Mouse (Mus musculus) kidney, adult 18-20 months (tissue): Measurements from ENCODE around the gene Ksr1.
"Not testable (repeated sequence)": the region's sequence is repeated elsewhere in the genome, so short reads cannot be mapped to it uniquely, and the experiment has no call there.

ENCODE experiments used
- DNase-seq: peaks from one replicate; pipeline ENCODE4 v3.0.0; 2021

The Ksr1 gene

DNA sequence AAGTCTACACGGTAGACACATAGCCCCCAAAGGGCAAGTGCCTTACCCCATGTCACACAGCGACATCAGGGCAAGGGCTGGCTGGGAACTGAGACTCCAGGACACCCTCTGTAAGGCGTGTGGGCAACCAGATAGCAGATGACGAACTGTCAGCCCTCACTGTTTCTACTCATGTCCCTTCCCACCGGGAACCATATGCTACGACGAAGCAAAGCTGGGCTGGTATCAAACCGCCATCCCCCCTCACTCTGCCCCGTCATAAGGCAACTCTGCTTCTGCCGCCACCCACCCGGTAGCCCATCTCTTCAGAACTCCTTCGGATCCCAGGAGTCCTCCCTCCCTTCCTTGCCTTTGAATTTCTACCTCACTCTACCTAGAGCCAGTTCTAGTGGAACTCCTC, 108.7 kb downstream of the Ksr1 start:
- no peak for DNase-seq

DNA sequence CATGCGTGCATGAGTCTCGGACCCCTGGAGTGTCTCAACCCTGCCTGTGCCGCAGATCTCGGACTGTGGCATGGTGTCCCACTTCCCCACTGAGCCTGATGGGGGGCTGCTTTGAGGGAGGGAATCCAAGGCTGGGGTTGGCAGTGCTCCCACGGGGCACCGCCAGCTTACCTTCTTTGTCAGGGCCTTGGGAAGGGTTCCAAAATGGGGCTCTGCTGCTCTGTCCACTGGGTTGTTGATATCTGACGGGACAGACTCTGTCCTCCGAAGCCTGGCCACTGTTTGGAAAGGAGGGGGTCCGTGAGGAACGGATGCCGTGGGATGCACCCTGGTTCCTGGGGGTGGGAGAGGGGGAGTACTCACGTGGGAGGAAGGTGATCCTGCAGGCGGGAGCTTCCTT, 109.9 kb downstream of the Ksr1 start:
- DNase-seq = no peak

DNA sequence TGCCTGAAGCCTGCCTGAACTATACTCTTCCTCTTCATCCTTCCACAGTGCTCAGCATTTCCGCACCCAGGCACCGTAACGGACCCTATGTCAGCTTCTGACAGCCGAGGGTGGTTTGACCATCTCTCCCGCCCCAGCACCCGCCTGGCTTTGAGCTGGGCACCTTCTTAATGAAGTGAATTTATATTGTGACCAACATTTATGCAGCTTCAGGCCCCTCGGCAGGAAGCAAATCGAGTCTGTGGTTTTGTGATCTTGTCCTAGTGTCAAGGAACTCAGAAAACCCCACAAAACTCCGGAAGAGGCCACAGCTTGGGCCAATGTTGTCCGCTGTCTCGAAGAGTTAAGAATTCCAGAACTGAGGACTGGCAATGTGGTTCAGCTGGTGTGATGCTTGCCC, 112.6 kb downstream of the Ksr1 start:
- no peak for DNase-seq

DNA sequence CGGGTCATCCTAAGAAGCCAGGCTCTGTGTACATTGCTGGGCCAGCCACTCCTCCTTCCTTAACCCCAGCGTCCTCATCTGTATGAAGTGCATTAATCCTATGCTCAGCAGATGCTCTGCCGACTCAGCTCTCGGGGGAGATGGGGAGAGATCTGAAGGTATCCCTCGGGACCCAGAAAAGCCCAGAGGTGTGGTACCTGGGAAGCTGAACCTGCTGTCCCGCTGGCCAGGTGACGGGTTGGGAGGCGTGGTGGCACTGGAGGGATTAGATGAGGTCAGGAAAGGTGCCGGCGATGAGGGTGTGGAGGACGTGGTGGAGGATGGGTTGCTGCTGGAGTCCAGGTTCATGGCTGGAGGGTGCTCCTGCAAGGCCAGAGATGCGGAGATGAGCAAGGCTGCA, 113.2 kb downstream of the Ksr1 start:
- no peak for DNase-seq

DNA sequence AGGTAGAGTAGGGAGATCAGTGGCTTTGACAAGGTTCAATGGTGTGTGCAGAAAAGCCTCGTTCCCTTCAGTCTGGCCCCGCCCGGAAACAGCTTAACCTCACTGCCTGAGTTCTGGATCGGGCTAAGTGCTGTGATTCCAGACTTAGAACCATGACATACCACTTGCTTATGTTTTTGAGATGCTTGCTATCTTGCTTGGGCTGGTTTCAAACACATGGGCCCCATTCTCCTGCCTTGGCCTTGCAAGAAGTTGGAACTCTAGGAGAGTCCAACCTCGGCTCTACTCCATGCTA, 114.8 kb downstream of the Ksr1 start:
- no peak for DNase-seq

DNA sequence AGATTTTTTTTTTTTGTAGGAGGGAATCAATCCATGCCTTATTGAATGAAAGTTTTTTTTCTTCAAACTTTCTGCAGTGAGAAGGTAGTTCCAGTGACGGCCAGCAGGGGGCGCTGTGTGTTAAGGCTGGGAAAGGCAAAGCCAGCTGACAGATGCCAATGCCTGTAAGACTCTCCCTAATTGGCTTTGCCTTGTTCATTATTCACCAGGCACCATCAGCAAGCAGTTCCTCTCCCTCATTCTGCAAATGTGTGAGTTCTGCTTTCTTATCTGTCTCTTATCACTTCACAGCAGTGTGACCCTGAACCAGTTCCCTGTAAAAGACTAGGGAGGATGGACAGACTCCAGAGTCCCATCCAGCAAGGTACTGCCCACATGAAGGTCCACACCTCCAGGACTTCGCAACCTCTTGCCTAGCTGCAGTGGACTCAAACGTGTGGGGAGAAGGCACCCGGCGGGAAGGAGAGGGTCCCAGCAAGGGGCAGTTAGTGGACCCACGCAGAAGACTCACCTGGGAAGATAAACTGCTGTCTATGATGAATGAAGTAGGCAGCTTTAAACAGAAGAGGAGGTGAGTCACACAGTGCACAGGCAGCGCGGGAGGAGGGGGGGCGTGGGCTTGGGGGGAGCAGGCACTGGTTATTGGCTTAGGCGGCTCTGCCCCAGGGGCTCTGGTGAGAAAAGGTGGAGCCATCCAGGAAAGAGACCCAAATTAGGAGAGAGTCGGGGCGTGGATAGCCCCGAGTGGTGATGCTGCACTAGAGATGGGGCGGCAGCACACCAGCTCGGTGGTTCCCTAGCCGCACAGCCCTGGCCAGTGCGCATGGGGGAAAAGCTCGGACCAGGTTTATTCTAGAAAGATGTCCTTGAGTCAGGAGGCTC, 115.4 kb downstream of the Ksr1 start:
- peak; percentile 86 for DNase-seq

DNA sequence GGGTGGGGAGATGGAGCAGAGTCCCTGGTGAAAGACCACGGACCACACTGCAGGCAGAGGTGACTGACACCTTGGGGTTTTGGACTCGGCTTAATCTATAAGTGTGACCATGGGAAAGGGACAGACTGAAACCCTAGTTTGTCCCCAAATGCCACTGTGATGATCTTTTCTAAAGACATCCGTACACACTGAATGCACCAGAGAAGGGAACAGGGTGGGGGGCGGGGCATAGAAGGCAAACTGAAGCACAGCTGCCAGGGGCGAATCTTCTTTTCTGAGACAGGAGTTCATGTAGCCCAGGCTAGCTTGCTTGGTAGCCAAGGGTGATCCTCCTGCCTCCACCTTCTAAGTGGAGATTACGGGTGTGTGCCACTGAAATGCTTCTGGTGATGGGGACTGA, 122.5 kb downstream of the Ksr1 start:
- no peak for DNase-seq

DNA sequence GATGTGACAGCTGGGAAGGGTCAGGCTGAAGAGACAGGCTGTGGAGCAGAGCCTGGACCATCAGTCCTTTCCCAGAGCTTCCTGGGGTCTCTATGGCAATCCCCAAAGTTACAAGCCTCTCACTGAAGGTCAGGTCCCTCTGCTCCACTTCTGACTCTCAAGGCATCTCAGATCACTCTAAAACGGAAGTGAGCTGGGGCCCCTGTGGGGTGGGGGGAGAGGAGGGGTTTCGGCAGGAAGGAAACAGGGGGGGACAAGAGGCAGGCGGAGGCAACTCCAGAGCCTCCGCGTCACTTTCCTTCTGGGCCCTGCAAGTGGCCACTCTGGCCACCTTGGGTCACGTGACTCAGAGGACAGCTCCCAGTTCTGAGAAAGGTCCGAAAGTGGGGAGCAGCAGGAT, 122.9 kb downstream of the Ksr1 start:
- peak; percentile 12 for DNase-seq

DNA sequence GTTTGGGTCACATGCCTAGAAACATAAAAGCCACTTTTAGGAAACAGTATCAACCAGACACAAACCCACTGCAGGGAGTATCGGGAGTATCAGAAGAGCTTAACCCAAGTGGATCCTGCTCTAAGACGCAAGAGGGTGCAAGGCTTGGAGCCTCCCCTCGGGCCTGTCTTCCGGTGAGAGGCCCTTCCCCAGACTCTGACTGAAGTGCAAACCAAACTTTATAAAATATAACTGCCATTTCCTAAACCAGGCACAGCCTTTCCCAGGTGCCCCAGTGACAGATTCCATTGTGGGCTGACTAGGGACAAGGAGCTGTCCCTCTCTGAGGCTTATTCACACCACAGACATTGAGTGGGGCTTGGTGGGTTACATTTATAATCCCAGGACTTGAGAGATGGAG, 123.4 kb downstream of the Ksr1 start:
- no peak for DNase-seq

DNA sequence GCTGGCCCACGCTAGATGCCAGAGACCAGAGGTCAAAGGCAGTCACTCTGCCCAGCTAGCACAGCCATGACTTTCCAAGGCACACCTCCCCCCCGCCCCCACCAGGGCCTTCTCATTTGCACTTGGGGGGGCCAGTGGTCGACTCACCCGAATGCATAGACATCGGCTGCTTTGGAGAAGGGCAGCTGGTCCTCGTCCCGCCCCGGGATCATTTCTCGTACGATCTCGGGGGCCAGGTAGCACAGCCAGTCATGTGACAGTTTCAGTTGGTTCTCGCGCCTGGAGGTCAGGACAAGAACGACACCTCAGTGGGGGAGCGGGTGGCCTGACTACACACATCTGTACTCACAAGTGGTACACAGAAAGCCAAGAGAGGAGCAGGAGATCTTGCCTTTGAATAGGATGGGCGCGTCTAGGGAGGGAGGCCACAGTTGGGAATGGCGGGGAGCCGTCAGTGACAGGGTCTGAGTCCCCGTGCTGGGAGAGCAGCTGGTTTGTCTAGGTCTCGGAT, 125.6 kb downstream of the Ksr1 start:
- no peak for DNase-seq

DNA sequence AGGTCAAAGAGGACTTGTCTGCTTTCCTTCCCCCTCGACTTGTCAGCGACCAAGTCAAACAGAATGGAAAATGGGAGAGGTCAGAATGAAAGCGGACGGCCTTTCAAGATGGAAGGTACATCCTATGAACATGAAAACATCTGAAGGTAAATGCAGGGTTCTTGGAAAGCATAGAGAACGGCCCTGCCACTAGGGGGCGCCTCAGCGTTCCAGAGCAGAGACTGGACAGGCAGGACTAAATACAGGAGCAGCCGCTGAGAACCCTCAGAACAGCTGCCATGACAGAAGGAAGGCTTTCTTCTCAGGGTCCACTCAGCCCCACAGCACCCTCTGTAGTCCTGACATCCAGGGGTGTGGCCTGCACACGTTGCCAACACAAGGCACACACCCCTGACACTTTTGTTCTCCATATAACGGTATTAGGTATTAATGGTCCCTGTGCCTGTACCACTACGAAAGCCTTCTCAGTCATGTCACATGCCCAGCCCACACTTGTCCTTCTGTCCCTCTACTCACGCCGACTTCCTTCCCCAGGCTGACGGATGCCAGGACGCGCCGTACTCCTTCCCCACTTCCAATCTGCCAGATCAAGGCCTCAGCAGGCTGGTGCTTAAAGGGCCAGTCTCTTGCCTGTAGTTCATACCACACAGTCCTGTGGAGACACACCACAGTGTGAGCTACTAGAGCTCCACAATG, 126.2 kb downstream of the Ksr1 start:
- DNase-seq = peak; percentile 49

DNA sequence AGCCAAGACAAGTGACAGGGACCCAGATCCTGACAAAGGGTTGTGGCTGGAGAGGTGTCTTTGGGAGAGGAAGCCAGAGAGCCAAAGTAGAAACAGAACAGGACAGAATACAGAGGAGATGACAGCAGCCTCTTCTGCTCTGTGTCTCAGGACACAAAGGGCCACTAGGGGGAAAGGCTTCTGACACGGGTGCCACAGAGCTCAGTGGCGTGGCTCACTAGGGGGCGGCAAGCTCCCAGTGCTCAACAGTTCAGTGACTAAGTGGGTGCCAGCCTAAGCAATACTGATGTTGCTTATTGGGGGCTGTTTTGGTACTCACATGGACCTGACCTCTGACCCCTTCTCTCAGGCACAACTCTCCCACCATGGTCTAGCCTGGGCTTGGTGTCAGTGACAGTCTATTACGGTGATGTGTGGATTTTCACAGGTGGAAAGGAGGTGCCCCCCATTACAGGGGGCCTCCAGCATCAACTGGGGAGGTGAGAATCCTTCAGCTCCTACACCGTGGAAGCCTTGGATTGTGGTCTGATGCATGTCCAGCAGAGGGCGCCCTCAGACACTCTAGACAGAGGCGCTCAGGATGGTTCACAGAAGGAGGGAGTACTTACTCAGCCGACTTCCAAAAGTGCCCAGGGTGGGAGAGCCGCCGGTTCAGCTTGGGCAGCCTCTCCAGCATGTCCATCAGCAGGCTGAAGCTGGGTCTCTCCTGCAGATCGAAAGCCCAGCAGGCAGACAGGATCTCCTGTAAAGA, 127.1 kb downstream of the Ksr1 start:
- DNase-seq = peak; percentile 78

DNA sequence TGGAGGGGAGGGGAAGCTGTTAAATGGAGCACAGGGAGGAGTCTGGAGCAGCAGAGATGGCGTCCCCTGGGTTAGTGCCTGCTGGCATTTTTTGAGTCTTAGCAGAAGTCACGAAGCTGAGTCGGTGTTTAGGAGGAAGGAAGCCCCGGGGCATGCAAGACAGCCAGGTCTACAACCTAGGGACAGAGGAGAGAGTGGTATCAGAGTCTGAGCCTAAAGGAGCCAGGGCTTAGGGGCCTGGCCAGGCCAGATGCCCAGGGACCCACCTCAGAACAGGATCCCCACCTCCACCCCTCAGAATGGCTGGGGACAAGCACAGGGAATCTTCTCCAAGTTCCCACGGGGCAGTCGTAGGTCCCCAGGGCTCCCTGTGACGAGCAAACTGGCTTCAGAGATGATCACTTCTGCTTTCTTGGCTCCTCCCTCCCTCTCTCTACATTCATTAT, 129.0 kb downstream of the Ksr1 start:
- no peak for DNase-seq

DNA sequence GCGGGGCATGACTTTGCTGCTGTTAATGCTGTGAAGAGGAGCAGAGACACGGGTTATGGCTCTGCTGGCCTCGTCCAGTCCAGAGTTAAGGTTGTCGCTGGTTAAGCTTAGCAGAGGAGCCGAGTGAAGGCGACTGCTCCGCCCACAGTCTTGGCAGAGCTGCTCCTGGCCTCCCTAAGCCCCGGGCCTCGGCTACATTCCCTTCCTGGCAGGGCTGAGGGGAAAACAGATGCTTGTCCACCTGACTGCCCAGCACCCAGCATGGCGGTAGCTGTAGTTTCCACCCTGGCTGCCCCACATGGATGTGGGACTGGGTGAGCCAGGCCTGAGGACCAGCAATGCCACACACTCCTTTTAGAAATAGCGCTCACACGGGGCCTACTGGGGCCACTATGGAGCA, 130.0 kb downstream of the Ksr1 start:
- DNase-seq = no peak

DNA sequence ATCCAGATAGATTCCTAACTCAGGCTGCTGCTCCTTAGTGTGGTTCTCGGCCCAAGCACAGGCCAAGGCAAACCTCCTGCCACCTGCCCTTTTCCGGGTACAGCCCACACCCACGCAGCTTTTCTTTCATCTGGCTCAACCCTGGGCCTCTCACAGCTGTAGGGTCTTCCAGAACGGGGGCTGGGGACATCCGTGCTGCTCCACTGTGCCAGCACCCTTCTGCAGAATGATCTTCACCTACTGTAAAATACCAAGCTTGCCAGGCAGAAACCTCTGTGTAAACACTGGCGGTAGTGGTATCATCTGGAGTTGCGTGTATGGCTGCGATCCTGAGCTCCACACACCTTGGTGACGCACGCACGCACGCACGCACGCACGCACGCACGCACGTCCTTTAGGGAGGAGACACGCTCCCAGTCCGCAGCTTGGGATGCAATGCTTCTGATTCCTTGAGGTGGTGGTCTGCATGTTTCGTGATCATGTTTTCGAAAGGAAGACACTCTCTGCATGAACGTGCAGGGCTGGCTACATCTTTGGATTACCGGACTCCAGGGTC, 130.5 kb downstream of the Ksr1 start:
- no peak for DNase-seq

DNA sequence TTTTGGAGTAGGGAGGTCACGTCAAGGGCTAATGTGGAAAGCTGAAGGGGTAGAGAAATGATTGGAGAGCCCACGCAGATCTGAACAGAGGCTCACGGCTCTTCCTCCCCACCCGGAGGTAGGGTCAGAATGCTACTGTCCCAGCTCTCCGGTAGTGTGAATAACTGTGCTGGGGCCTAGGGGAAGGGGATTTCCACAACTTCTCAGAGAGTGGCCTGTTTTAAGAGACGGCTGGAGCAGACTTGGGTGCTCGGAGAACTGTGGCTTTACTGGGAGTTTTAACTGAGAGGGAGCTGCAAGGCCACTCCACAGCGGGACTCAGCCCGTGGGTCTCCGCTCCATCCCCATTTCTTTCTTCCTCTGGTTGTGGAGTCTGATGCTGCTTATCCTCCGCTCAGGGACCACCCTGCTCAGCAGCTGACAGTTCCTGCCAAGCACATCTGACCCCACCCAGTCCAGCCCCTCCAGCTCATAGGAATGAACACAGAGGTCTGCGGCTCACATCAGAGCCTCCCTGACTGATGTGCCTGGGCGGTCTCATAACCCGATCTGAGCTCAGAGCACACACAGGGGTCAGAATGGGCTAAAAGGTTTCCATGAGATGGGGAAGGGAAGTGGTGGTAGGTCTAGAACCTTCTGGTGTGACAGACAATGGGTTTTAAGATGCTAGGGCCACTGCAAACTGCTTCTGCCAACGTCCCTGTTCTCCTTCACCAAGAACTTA, 131.4 kb downstream of the Ksr1 start:
- no peak for DNase-seq

DNA sequence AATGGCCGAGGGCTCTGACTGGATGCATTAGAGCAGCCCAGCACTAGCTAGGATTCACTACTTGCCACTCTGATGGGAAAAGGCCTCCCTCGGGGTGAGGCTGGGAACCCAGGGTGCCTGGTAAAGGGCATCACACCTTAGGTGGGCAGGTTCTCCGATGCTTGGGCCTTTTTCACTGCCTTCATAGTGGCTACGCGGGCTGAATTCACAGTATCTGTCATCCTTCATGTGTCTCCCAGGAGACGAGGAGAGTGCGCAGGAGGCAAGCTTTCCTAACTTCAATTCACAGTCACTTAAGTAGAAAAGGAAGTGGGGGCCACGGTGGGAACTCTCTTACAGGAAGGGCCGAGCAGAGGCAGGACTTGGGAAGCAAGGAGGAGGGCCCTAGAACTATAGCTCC, 132.4 kb downstream of the Ksr1 start:
- DNase-seq = no peak

DNA sequence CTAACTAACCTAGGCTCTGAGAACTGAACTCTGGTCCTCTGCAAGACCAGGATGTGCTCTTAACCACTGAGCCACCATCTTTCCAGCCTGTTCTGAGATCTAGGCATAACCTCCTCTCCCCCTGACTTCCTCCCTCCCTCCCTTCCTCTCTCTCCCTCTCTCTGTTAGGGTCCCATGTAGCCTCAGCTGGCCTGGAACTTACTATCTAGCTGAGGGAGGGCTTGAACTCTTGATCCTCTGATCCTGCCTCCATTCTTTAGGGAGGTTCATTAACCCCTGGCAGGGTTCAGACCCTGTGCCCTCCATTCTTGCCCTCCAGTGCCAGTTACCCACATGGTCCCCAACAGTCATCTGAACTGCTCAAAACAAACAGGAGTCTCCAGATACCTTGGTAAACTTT, 133.2 kb downstream of the Ksr1 start:
- DNase-seq = no peak

DNA sequence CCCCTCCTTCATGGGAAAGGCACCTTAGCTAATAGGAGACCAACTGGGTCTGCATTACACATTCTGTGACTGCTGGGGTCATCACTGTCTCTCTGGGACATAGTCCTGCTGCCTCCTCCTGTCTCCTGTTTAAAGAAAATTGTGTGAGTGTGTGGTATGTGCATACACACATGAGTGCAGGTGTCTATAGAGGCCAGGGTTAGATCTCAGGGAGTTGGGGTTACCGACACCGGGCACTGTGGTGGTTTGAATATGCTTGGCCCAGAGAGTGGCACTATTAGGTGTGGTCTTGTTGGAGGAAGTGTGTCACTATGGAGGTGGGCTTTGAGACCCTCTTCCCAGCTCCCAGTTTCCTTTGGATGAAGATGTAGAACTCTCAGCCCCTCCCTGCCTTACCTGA, 133.7 kb downstream of the Ksr1 start:
- no peak for DNase-seq

DNA sequence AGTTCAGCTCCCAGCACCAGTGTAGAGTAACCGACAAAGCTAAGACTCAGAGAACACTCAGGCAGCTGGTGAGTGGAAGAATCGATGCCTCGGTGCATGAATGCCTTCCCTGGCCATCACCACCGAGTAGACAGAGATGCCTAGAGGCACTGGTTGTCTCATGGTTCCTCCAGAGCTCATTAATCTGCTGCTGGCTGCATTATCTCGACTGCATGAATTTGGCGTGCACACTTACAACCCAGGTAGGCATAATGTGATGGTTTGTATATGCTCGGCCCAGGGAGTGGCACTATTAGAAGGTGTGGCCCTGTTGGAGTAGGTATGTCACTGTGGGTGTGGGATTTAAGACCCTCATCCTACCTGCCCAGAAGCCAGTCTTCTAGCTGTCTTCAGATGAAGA, 137.3 kb downstream of the Ksr1 start:
- DNase-seq = no peak

DNA sequence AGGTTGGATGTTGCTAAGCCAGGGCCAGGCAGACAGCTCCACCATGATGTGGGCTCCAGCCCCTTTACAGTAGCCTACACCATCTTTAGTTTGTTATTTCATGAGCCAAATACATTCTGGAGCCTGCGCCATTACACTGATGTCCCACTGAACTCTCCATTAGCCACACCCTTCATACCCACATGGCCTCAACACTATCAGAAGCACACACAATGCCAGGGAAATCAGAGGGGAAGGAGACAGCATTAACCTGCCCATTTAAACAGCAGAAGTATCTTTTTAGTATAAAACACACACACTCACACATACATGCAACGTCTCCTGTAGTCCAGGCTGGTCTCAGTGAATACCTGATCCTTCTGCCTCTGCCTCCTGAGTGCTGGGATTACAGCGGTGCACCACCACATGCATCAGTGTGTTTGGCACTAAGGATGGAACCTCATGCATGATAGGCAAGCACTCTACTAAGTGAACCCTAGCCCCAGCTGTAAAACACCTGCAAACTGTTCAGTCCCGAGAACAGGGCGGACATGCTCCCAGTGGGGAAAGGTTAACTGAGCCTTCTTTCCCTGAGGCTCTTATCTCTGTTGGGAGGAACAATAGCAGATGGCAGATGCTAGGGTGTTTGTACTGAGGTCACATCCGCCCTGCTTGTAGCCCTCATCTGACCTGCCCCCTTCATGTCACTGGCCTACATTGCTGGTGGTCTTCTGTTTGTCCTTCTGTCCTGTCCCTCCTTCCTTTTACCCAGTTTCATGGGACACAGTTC, 138.0 kb downstream of the Ksr1 start:
- DNase-seq = no peak

DNA sequence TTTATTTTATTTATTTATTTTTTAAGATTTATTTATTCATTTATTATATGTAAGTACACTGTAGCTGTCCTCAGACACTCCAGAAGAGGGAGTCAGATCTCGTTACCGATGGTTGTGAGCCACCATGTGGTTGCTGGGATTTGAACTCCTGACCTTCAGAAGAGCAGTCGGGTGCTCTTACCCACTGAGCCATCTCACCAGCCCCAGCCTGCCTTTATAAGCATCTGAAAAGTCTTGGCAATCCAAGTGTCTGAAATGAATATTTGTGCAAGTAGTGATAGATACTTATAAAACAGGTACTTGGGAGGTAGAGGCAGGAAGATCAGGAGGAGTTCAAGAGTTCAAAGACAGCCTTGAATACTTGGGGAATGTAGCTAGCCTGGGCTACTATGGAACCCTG, 138.9 kb downstream of the Ksr1 start:
- not testable (repeated sequence) for DNase-seq
